Mouse (Mus musculus): ENCODE results near the gene Rasl12.

DNA sequence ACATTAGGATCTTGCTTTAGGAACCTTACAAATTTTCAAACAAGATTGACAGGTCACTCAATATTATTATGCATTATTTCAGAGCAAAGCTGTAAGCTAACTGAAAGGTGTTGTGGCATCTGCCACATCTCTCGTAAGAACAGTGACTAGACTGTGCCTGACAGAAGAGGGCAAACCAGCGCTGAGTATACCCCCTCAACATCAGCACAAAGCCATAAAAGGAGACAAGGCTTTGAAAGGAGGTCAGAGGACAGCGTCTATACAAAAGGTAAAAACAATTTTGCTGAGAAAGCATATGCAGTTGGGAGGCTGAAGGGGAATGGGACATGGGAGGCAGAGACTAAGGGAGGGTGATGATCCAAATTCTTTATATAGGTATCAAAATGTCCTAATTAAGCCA is 61.9 kb downstream of the Rasl12 start:
- TF ChIP-seq POLR2A (IDR thresholded peaks at IDR 0.05; ENCODE audit: low read depth, low read length): no peak
- no peak for TF ChIP-seq CTCF (IDR thresholded peaks at IDR 0.05; ENCODE audit: borderline replicate concordance, insufficient read depth, low read length)

Data from embryonic fibroblast, embryonic 13.5 days (primary cell).